Mouse (Mus musculus) G1E (cell line): ENCODE data around the gene Fxr1. TPM values are rescaled to one million over a fixed set of nuclear protein-coding genes. Genes with fewer than 3 reads are reported as not detected.

Source experiments
- ATAC-seq: 2 replicates; pipeline ENCODE4 v1.8.0; 2016; ENCODE audit warnings: mild to moderate bottlenecking; ENCODE audit not compliant: insufficient number of reproducible peaks, poor library complexity, low FRiP score, severe bottlenecking; ENCODE audit errors: extremely low read depth
- DNase-seq: peaks from one replicate; pipeline ENCODE4 v3.0.0; 2012; ENCODE audit warnings: low spot score
- H3K27me3 ChIP-seq: 2 replicates; pipeline ENCODE4 v1.6.1; 2012; ENCODE audit warnings: mild to moderate bottlenecking, low read length, inconsistent platforms; ENCODE audit not compliant: insufficient read depth
- H3K36me3 ChIP-seq: replicated peaks from 2 replicates; pipeline ENCODE3; 2012; ENCODE audit warnings: mild to moderate bottlenecking, inconsistent platforms
- H3K4me1 ChIP-seq: 2 replicates; pipeline ENCODE4 v1.6.1; 2012; ENCODE audit warnings: low read depth, low read length, inconsistent platforms, mixed read lengths; ENCODE audit not compliant: insufficient read depth
- H3K4me3 ChIP-seq: 2 replicates; pipeline ENCODE4 v1.5.1; 2012; ENCODE audit warnings: low read depth, mild to moderate bottlenecking, inconsistent platforms, low read length, moderate library complexity, mixed read lengths
- H3K9me3 ChIP-seq: replicated peaks from 2 replicates; pipeline ENCODE4 v1.6.1; 2012; ENCODE audit warnings: inconsistent platforms
- CTCF ChIP-seq: IDR thresholded peaks from 2 replicates; pipeline ENCODE4 v1.5.1; 2012; ENCODE audit warnings: low read depth, low read length, inconsistent platforms, mixed read lengths
- GATA1 ChIP-seq: IDR thresholded peaks from 2 replicates; pipeline ENCODE4 v1.6.1; 2012; ENCODE audit warnings: borderline replicate concordance, low read length, inconsistent platforms, mixed read lengths
- GATA2 ChIP-seq: IDR thresholded peaks from 2 replicates; pipeline ENCODE4 v1.6.1; 2012; ENCODE audit warnings: low read depth, low read length, inconsistent platforms, borderline replicate concordance
- POLR2AphosphoS5 ChIP-seq: IDR thresholded peaks from 2 replicates; pipeline ENCODE4 v1.6.1; 2012; ENCODE audit warnings: low read depth, low read length, inconsistent platforms; ENCODE audit not compliant: insufficient replicate concordance
- TAL1 ChIP-seq: conservative IDR thresholded peaks from 2 replicates; pipeline ENCODE4 v1.6.1; 2012; ENCODE audit warnings: low read depth, low read length, inconsistent platforms, mixed read lengths
- polyA plus RNA-seq: library from polyadenylated mRNA; stranded (reverse); fragments of >175 nt; gene quantifications from 2 replicates; pipeline ENCODE4 v1.2.3, GENCODE M21; 2012
- total RNA-seq, 2 experiments: library from RNA; stranded (forward) in 1 of 2; stranded (reverse) in 1 of 2; fragments of 200-1000 nt in 1 of 2; fragments of >200 nt in 1 of 2; fragmentation: Nextera tagmentation in 1 of 2; gene quantifications; 2 replicates each; pipeline ENCODE4 v1.2.3; 2014 to 2017

The Fxr1 gene
- total and polyA plus RNA-seq, 3 experiments = 26.6 to 280 (median 214) TPM

DNA sequence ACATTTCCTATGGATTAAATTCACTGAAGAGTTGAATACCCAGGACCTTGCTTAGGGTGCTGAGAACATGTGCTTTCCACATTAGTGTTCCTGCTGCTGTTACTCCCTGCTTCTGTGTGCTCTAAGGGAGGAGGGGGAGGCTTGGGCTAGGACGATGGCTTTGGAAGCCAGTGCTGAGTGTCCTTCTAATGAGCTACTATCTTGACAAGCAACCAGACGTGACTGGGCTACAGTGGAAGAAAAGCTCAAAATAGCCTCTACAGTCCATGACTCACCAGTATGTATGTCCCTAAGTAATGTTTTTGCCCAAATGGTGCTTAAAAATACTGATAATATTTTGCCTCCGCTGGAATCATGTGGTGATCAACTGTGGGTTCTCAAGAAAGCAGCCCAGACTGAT is 87.9 kb downstream of the Fxr1 start:
- peaks cover 2% of the 10 kb centered on the region for H3K4me1 ChIP-seq
- no peak for ATAC-seq
- H3K27me3 ChIP-seq = peaks cover 20% of the 10 kb centered on the region
- H3K36me3 ChIP-seq = no peaks in the 10 kb centered on the region
- no peak for DNase-seq
- H3K9me3 ChIP-seq = no peaks in the 10 kb centered on the region
- H3K4me3 ChIP-seq = no peak overlapping the region
- no peak for TF ChIP-seq GATA1
- no peak for TF ChIP-seq CTCF
- no peak for TF ChIP-seq POLR2AphosphoS5
- TF ChIP-seq TAL1 = no peak
- no peak for TF ChIP-seq GATA2

DNA sequence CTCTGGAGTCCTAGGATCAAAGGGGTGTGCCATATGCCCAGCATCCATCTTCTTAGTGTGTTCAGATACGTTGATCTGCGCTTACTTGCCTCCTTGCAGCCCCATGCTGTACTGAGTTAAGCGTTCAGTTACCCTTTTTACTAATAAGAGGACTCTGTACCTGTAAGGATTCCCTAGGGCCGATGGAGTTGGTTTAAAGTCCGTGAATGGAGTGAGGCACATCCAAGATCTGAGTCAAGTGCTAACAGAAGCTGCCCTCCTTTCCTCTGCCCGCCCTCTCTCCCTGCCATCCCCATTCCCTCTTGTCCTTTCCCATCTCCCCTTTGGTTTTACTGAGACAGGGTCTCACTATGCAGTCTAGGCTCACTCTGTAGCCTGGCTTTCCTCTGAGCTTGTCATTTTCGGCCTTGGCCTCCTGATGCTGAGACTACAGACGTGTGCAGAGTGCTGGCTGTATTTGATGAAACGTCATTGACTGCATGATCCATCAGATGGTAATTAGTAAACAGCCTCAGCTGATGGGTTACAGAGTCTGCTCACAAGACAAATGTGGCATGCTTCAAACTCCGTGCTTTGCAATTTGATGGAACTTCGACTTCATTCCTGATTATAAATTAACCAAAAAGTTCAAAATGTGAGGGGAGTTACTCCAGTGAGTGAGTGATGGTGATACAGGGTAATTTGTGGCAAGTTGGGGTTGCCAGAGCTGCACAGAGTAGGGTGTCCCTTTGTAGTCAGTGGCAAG is 92.4 kb downstream of the Fxr1 start:
- H3K4me3 ChIP-seq = no peak overlapping the region

DNA sequence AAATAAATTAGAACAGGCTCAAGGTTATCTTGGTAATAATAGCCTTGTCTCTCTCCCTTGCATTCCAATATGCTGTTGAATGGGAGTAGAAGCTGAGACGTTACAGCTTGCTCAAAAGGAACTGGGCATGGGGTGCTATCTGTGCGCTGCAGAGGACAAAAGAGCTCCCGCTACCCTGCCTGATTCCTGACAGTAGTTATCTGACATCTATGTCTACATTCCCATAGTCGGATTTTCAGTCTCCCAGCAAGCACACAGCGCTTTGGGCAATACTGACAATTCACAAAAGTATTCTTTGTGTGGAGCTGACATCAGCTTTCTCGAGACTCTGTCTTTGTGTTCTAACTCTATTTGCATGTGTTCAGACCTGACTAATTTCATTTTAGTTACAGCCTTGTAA is 96.1 kb downstream of the Fxr1 start:
- Histone ChIP-seq H3K9me3 (no peaks in the 10 kb centered on the region), H3K4me1 (no peaks in the 10 kb centered on the region), H3K27me3 (peaks cover 29% of the 10 kb centered on the region), H3K36me3 (no peaks in the 10 kb centered on the region), H3K4me3 (no peak overlapping the region)
- TF ChIP-seq TAL1 = no peak
- TF ChIP-seq CTCF = no peak
- no peak for TF ChIP-seq POLR2AphosphoS5
- no peak for TF ChIP-seq GATA1
- ATAC-seq = no peak
- DNase-seq = no peak

More for the DNA sequence above, 92.4 kb downstream of the Fxr1 start:
- peaks cover 22% of the 10 kb centered on the region for H3K27me3 ChIP-seq
- no peak for ATAC-seq
- DNase-seq = no peak
- H3K9me3 ChIP-seq = no peaks in the 10 kb centered on the region
- TF ChIP-seq CTCF = no peak
- TF ChIP-seq GATA2 = no peak
- TF ChIP-seq TAL1 = no peak
- TF ChIP-seq GATA1 = no peak
- TF ChIP-seq POLR2AphosphoS5 = no peak
- no peaks in the 10 kb centered on the region for H3K4me1 ChIP-seq
- no peaks in the 10 kb centered on the region for H3K36me3 ChIP-seq

DNA sequence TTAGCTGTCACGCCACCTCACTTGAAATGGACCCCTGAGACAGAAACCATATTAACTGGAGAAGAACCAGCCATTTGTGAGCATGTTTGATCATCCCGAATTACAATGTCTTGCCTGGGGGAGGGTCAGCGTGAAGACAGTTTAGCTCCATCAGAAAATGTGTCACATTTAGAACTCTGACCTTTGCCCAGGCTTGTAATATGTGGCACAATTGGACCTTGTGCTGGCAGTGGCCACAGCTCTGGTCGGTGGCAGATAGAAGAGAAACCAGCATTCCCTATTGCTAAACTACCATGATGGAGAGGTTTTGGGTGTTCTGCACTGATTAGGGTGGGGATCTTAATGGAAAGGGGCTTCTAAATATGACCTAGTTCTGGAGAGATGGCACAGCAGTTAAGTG is 100.1 kb downstream of the Fxr1 start:
- no peak for DNase-seq
- H3K9me3 ChIP-seq = no peaks in the 10 kb centered on the region
- no peak for ATAC-seq
- no peaks in the 10 kb centered on the region for H3K36me3 ChIP-seq
- peaks cover 1% of the 10 kb centered on the region; the same call in 1 of the 2 replicates for H3K4me1 ChIP-seq
- TF ChIP-seq TAL1 (no peak), GATA2 (no peak), GATA1 (no peak), POLR2AphosphoS5 (no peak), CTCF (no peak)
- no peak overlapping the region for H3K4me3 ChIP-seq
- peaks cover 18% of the 10 kb centered on the region for H3K27me3 ChIP-seq

Other genes starting within 250 kb of the Fxr1 start
- 64.7 and 73.2 TPM in 2 replicates for gene Ttc14, start 220.1 kb upstream of the Fxr1 start, total RNA-seq (2014; fragmentation: Nextera tagmentation)
- gene Ttc14, start 220.1 kb upstream of the Fxr1 start, total RNA-seq (2017) = 99.6 and 112 TPM in 2 replicates
- gene Ttc14, start 220.1 kb upstream of the Fxr1 start, polyA plus RNA-seq = 30.7 and 30.8 TPM in 2 replicates
- 8.2 and 13.7 TPM in 2 replicates for gene Ccdc39, start 175.6 kb upstream of the Fxr1 start, total RNA-seq (2014; fragmentation: Nextera tagmentation)
- 4.1 and 5.1 TPM in 2 replicates for gene Ccdc39, start 175.6 kb upstream of the Fxr1 start, total RNA-seq (2017)
- 0.14 and 0.17 TPM in 2 replicates for gene Ccdc39, start 175.6 kb upstream of the Fxr1 start, polyA plus RNA-seq
- 142 and 146 TPM in 2 replicates for gene Dnajc19, start 61.4 kb downstream of the Fxr1 start, total RNA-seq (2014; fragmentation: Nextera tagmentation)
- gene Dnajc19, start 61.4 kb downstream of the Fxr1 start, total RNA-seq (2017) = 206 and 230 TPM in 2 replicates
- gene Dnajc19, start 61.4 kb downstream of the Fxr1 start, polyA plus RNA-seq = 46.6 and 52.6 TPM in 2 replicates